Mouse (Mus musculus): ENCODE results near the gene Ctsh. TPM values are rescaled to one million over a fixed set of nuclear protein-coding genes. Genes with fewer than 3 reads are reported as not detected.
"Not testable (repeated sequence)": the region's sequence is repeated elsewhere in the genome, so short reads cannot be mapped to it uniquely, and the experiment has no call there.

Gene Ctsh
- polyA plus RNA-seq, 1 experiment = 176 TPM

DNA sequence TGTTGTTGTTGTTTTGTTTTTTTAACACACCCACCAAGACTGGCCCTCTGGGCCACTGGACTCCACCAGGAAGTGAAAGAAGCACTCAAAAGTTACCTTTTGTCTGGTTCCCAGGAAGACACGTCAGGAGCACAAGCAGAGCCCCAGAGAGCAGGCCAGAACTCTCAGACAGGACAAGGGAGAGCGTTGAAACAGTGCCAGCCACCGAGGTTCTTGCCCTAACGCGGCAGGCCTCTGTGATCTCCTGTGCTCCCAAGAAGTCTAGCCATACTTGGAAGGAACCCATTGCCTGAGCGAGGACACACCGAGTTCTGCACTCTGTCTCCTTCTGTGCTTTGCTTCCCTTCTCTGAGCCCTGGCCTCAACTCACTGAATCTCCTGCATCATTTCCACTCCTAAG, 16.2 kb downstream of the Ctsh start:
- no peak for DNase-seq
- Histone ChIP-seq H3K4me1 (ENCODE audit: control insufficient read depth, insufficient read depth, low read length) (no peaks in the 10 kb centered on the region; the same call in 1 of the 2 replicates), H3K36me3 (ENCODE audit: control insufficient read depth, insufficient read depth, low read length) (no peaks in the 10 kb centered on the region), H3K27me3 (replicated peaks; ENCODE audit: control insufficient read depth, insufficient read depth, low read length) (no peaks in the 10 kb centered on the region), H3K27ac (ENCODE audit: insufficient read depth, low read depth, low read length) (no peak overlapping the region), H3K4me3 (ENCODE audit: insufficient read depth, low read depth, low read length) (no peak overlapping the region)
- 66% methylated on average over 7 of the region's 7 CpGs for WGBS
- TF ChIP-seq CTCF (conservative IDR thresholded peaks at IDR 0.05; ENCODE audit: insufficient read depth, insufficient read length, low read depth, low read length) (no peak), POLR2A (IDR thresholded peaks at IDR 0.05; ENCODE audit: low read depth, low read length) (no peak)

DNA sequence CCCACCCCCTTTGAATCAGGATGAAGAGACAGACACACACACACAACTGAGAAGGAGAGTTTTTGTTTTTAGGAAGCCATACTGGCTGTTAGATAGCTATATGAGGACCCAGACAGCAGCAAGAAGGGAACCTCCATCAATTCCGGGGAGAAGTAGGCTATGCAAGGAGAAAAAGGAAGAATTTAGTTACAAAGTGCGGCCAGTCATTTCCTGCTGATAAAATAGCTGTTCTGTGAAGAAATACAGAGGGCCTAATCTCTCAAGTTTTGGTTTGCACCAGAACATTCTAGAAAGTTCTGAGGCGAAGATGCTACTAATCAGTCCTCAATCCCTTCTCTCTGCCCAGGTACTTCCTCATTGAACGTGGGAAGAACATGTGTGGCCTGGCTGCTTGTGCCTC, 21.4 kb downstream of the Ctsh start:
- 75% methylated on average over 4 of the region's 4 CpGs for WGBS
- Histone ChIP-seq H3K27me3 (replicated peaks; ENCODE audit: control insufficient read depth, insufficient read depth, low read length) (no peaks in the 10 kb centered on the region), H3K27ac (ENCODE audit: insufficient read depth, low read depth, low read length) (no peak overlapping the region), H3K4me1 (ENCODE audit: control insufficient read depth, insufficient read depth, low read length) (no peaks in the 10 kb centered on the region), H3K4me3 (ENCODE audit: insufficient read depth, low read depth, low read length) (no peak overlapping the region), H3K36me3 (ENCODE audit: control insufficient read depth, insufficient read depth, low read length) (no peaks in the 10 kb centered on the region)
- TF ChIP-seq POLR2A (IDR thresholded peaks at IDR 0.05; ENCODE audit: low read depth, low read length) = no peak
- TF ChIP-seq CTCF (conservative IDR thresholded peaks at IDR 0.05; ENCODE audit: insufficient read depth, insufficient read length, low read depth, low read length) = no peak
- DNase-seq = no peak

- no peaks in the 10 kb centered on the region for H3K4me1 ChIP-seq (ENCODE audit: control insufficient read depth, insufficient read depth, low read length)
- WGBS = 88% methylated on average over 5 of the region's 5 CpGs
- no peaks in the 10 kb centered on the region for H3K36me3 ChIP-seq (ENCODE audit: control insufficient read depth, insufficient read depth, low read length)
- H3K4me3 ChIP-seq (ENCODE audit: insufficient read depth, low read depth, low read length) = no peak overlapping the region
- no peak for DNase-seq
- no peak overlapping the region for H3K27ac ChIP-seq (ENCODE audit: insufficient read depth, low read depth, low read length)
- no peaks in the 10 kb centered on the region for H3K27me3 ChIP-seq (replicated peaks; ENCODE audit: control insufficient read depth, insufficient read depth, low read length)
- TF ChIP-seq CTCF (conservative IDR thresholded peaks at IDR 0.05; ENCODE audit: insufficient read depth, insufficient read length, low read depth, low read length) (no peak), POLR2A (IDR thresholded peaks at IDR 0.05; ENCODE audit: low read depth, low read length) (no peak)
Observed at GRCm38 (mm10) chr9:90076131-90076530, 22.2 kb downstream of the Ctsh start.

GRCm38 (mm10) chr9:90076849-90077461, 23.0 kb downstream of the Ctsh start:
- no peak overlapping the region for H3K4me3 ChIP-seq (ENCODE audit: insufficient read depth, low read depth, low read length)
- DNase-seq = peak; percentile 80
- H3K27me3 ChIP-seq (replicated peaks; ENCODE audit: control insufficient read depth, insufficient read depth, low read length) = no peaks in the 10 kb centered on the region
- H3K4me1 ChIP-seq (ENCODE audit: control insufficient read depth, insufficient read depth, low read length) = no peaks in the 10 kb centered on the region
- TF ChIP-seq POLR2A (IDR thresholded peaks at IDR 0.05; ENCODE audit: low read depth, low read length) (no peak), CTCF (conservative IDR thresholded peaks at IDR 0.05; ENCODE audit: insufficient read depth, insufficient read length, low read depth, low read length) (peak; percentile 93)
- 64% methylated on average over 8 of the region's 8 CpGs for WGBS
- no peaks in the 10 kb centered on the region for H3K36me3 ChIP-seq (ENCODE audit: control insufficient read depth, insufficient read depth, low read length)
- H3K27ac ChIP-seq (ENCODE audit: insufficient read depth, low read depth, low read length) = no peak overlapping the region

DNA sequence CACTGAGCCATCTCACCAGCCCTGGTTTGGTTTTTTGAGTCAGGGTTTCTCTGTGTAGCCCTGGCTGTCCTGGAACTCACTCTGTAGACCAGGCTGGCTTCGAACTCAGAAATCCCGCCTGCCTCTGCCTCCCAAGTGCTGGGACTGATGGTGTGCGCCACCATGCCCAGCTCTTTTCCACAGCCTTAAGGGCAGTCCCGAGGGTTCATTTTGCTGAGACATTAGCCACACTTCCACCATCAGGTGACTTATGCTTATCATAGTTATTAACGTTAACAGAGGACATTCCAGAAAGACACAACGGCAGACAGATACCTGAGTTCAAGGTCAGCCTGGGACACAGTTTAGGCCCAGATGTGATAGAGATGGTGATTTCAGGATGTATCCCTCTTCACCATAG, 28.0 kb downstream of the Ctsh start:
- not testable (repeated sequence) for H3K4me1 ChIP-seq (ENCODE audit: control insufficient read depth, insufficient read depth, low read length); DNase-seq; H3K4me3 ChIP-seq (ENCODE audit: insufficient read depth, low read depth, low read length); H3K27ac ChIP-seq (ENCODE audit: insufficient read depth, low read depth, low read length); H3K36me3 ChIP-seq (ENCODE audit: control insufficient read depth, insufficient read depth, low read length); H3K27me3 ChIP-seq (replicated peaks; ENCODE audit: control insufficient read depth, insufficient read depth, low read length)
- 83% methylated on average over 6 of the region's 6 CpGs for WGBS

GRCm38 (mm10) chr9:90082992-90083391, 29.0 kb downstream of the Ctsh start:
- 82% methylated on average over 1 of the region's 1 CpGs for WGBS
- Histone ChIP-seq H3K4me3 (ENCODE audit: insufficient read depth, low read depth, low read length) (no peak overlapping the region), H3K27me3 (replicated peaks; ENCODE audit: control insufficient read depth, insufficient read depth, low read length) (no peaks in the 10 kb centered on the region), H3K36me3 (ENCODE audit: control insufficient read depth, insufficient read depth, low read length) (no peaks in the 10 kb centered on the region), H3K27ac (ENCODE audit: insufficient read depth, low read depth, low read length) (no peak overlapping the region), H3K4me1 (ENCODE audit: control insufficient read depth, insufficient read depth, low read length) (no peaks in the 10 kb centered on the region)
- no peak for DNase-seq
- TF ChIP-seq POLR2A (IDR thresholded peaks at IDR 0.05; ENCODE audit: low read depth, low read length) = no peak

GRCm38 (mm10) chr9:90084152-90084551, 30.2 kb downstream of the Ctsh start:
- peaks cover 2% of the 10 kb centered on the region; the same call in 1 of the 2 replicates for H3K36me3 ChIP-seq (ENCODE audit: control insufficient read depth, insufficient read depth, low read length)
- H3K4me1 ChIP-seq (ENCODE audit: control insufficient read depth, insufficient read depth, low read length) = no peaks in the 10 kb centered on the region
- DNase-seq = no peak
- no peak overlapping the region for H3K4me3 ChIP-seq (ENCODE audit: insufficient read depth, low read depth, low read length)
- 90% methylated on average over 3 of the region's 3 CpGs for WGBS
- H3K27me3 ChIP-seq (replicated peaks; ENCODE audit: control insufficient read depth, insufficient read depth, low read length) = no peaks in the 10 kb centered on the region
- no peak overlapping the region for H3K27ac ChIP-seq (ENCODE audit: insufficient read depth, low read depth, low read length)
- no peak for TF ChIP-seq CTCF (conservative IDR thresholded peaks at IDR 0.05; ENCODE audit: insufficient read depth, insufficient read length, low read depth, low read length)
- TF ChIP-seq POLR2A (IDR thresholded peaks at IDR 0.05; ENCODE audit: low read depth, low read length) = no peak

Data from kidney, adult 2 months (tissue).